Comparison of ENCODE assay signal across 24 mouse cellular contexts in the genomic region with DNA sequence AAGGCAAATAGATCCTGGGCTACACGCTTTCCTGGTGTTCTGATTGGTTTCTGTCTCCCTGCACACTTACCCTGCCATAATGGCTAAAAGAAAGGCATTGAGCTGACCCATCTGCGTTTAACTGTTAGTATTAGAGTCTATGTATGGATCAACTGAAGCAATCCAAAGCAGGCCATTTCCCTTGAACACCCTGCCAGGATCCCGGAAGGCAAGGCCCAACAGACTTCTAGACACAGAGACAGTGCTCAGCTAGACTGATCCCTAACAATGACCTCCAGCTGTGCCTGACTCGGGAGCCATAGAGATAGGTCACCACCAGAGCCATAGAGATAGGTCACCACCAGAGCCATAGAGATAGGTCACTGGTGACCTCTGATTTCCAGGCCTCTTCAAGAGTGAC.
DNase-seq lines count a peak whose midpoint lies in the region; ATAC-seq and TF ChIP-seq lines count a peak whose summit lies in the region.
"Had no signal": no experiment of that assay in that cellular context is flagged by ENCODE, and none has a peak within 500 bp of the region (broad histone marks: within the 10 kb centered on the region; RNA-seq: fewer than 3 reads in every experiment).

No protein-coding gene starts in this region.

- H3K27ac ChIP-seq in layer of hippocampus, adult 2 months, result peak overlapping the region; percentile 64; the same call in 1 of the 2 replicates
- no peak overlapping the region for H3K27ac ChIP-seq in stomach, embryonic 15.5 days
- H3K27ac ChIP-seq: embryonic facial prominence, embryonic 13.5 days; forebrain, embryonic 15.5 days; hindbrain, embryonic 12.5 days; hindbrain, embryonic 15.5 days had no signal

- TF ChIP-seq CTCF in layer of hippocampus, adult 2 months (conservative IDR thresholded peaks at IDR 0.05), result no peak

- no peaks in the 10 kb centered on the region for H3K9me3 ChIP-seq in stomach, embryonic 15.5 days
- H3K9me3 ChIP-seq: embryonic facial prominence, embryonic 10.5 days; embryonic facial prominence, embryonic 13.5 days; forebrain, embryonic 10.5 days; forebrain, embryonic 15.5 days; G1E; hindbrain, embryonic 12.5 days; hindbrain, embryonic 15.5 days had no signal

- H3K27me3 ChIP-seq in stomach, embryonic 15.5 days (replicated peaks), result 0 out of 2 replicates have a peak, but pooled peaks cover 3% of the 10 kb centered on the region
- H3K27me3 ChIP-seq: forebrain, embryonic 15.5 days; hindbrain, embryonic 15.5 days had no signal

- no peaks in the 10 kb centered on the region for H3K4me1 ChIP-seq in stomach, embryonic 15.5 days

- no peaks in the 10 kb centered on the region for H3K36me3 ChIP-seq in stomach, embryonic 15.5 days
- H3K36me3 ChIP-seq: embryonic facial prominence, embryonic 10.5 days; embryonic facial prominence, embryonic 13.5 days; forebrain, embryonic 10.5 days; G1E had no signal

- H3K4me2 ChIP-seq in stomach, embryonic 15.5 days, result no peak overlapping the region

- no peak for DNase-seq in layer of hippocampus, adult 2 months (ENCODE audit: low spot score in 2 of 2)
- no peak for DNase-seq in layer of hippocampus, postnatal 14 days (ENCODE audit: low spot score in 2 of 2)
- DNase-seq in R1 (ENCODE audit: low read depth, low spot score), result peak; percentile 61
- DNase-seq in testis, postnatal 10 days (ENCODE audit: low spot score), result no peak
- no peak for DNase-seq in spleen, postnatal 4 days (ENCODE audit: low spot score in 2 of 2)
- DNase-seq: adrenal gland, adult 8-10 months; adrenal gland, postnatal 25 days; cerebellum, adult 11-12 months; cerebellum, adult 8-10 months; cerebellum, postnatal 10 days; cerebellum, postnatal 36 days; embryo, embryonic 11 days; gastrocnemius, postnatal 25 days had no signal

- ATAC-seq in stomach, embryonic 15.5 days (ENCODE audit: insufficient read depth, low FRiP score, low read depth), result 0 out of 2 replicates have a peak, but pooled peaks have one; percentile 6
- ATAC-seq: activated CD4-positive, CD25-positive, alpha-beta regulatory T cell, adult 4 months; Patski had no signal

- H3K9ac ChIP-seq in stomach, embryonic 15.5 days, result no peak overlapping the region
- H3K9ac ChIP-seq: forebrain, embryonic 15.5 days; hindbrain, embryonic 12.5 days; hindbrain, embryonic 15.5 days had no signal

- no peak overlapping the region for H3K4me3 ChIP-seq in layer of hippocampus, adult 2 months
- no peak overlapping the region for H3K4me3 ChIP-seq in stomach, embryonic 15.5 days (replicated peaks)
- H3K4me3 ChIP-seq: erythroblast, embryonic 14.5 days; forebrain, embryonic 15.5 days; hindbrain, embryonic 12.5 days; hindbrain, embryonic 15.5 days had no signal

- 75% methylated on average over 4 of the region's 4 CpGs for WGBS in stomach, embryonic 15.5 days
